Mouse (Mus musculus): Measurements from ENCODE around the gene Rpl14. TPM values are rescaled to one million over a fixed set of nuclear protein-coding genes. Genes with fewer than 3 reads are reported as not detected.
A peak's percentile ranks its signal among the peaks of the same experiment; 100 is the strongest.
"Not testable (repeated sequence)": the region's sequence is repeated elsewhere in the genome, so short reads cannot be mapped to it uniquely, and the experiment has no call there.

Rpl14 gene
- polyA plus RNA-seq (2016; fragmentation: Nextera tagmentation; extraction: Ambion mirVana): 564 and 574 TPM in 2 replicates

DNA sequence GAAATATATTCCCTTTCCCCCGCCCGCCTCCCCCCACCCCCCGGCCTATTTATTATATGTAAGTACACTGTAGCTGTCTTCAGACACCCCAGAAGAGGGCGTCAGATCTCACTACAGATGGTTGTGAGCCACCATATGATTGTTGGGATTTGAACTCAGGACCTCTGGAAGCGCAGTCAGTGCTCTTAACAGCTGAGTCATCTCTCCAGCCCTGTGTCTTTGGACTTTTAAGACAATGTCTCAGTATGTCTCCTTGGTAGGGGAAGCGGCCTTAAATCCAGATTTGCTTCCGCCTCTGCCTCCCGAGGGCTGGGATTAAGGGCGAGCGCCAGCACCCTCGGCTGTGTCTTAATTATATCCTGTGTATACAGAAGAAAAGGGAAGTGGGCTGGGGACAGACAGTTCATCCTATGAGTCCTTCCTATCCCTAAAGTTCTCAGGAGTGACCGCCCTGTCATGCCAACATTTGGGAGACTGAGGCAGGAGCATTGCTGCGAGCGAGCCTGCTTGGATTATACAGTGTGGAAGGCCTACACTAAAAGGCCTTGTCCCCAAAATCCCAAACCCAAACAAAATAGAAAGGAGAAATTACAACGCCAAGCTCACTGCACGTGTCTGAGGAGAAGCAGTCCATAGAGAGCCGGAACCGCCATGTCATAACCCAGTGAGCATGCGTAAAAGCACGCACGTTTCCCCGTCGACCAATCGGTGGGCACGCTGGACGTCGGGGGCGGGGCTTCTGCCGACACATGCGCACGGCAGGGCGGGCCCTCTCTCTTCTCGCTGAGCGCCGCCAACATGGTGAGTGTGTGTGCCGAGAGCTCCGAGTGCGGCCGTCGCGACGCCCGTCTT is at the start of gene Rpl14:
TSS of gene Rpl14 (plus strand) at position 704 of the 852 bp plus-strand sequence.
- H3K27me3 ChIP-seq: no peaks in the 10 kb centered on the region
- H3K4me2 ChIP-seq (replicated peaks): peak within 1 kb of the TSS; percentile 87
- H3K9ac ChIP-seq: peak within 1 kb of the TSS; percentile 91
- peak within 1 kb of the TSS; percentile 84 for H3K4me3 ChIP-seq
- H3K4me1 ChIP-seq: peaks cover 18% of the 10 kb centered on the region
- no peaks in the 10 kb centered on the region for H3K9me3 ChIP-seq (replicated peaks)
- H3K27ac ChIP-seq: peak within 1 kb of the TSS; percentile 78
- H3K36me3 ChIP-seq: peaks cover 33% of the 10 kb centered on the region
- peak; percentile 96 for ATAC-seq (ENCODE audit: low FRiP score)
- WGBS: 5% methylated on average over 42 of the region's 43 CpGs

DNA sequence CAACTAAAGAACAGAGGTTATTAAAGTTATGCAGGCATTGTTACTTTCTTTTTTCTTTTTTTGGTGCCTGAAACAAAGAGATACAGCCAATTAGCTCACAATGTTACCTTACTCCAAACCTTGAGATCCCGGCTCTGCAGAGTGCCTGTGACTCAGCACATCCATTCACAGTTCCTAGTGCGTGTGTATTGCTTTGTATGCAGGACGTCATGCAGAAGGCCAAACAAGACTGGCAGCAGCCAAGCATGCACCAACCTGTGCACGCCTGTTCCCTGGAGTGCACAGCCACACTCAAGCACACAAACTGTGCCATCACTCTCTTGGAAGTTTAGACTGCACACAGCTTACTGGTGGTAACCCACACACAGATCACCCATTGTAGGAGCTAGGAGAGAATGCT is 44.0 kb upstream of the Rpl14 start:
- no peak overlapping the region for H3K27ac ChIP-seq
- H3K4me2 ChIP-seq (replicated peaks): no peak overlapping the region
- no peaks in the 10 kb centered on the region for H3K4me1 ChIP-seq
- H3K4me3 ChIP-seq: no peak overlapping the region
- no peak for ATAC-seq (ENCODE audit: low FRiP score)
- H3K27me3 ChIP-seq: no peaks in the 10 kb centered on the region
- no peaks in the 10 kb centered on the region for H3K36me3 ChIP-seq
- H3K9me3 ChIP-seq (replicated peaks): no peaks in the 10 kb centered on the region
- WGBS: 65% methylated on average over 4 of the region's 4 CpGs
- H3K9ac ChIP-seq: no peak overlapping the region

GRCm38 (mm10) chr9:120527919-120528318 is 43.3 kb upstream of the Rpl14 start:
- H3K4me2 ChIP-seq (replicated peaks): no peak overlapping the region
- no peaks in the 10 kb centered on the region for H3K36me3 ChIP-seq
- no peaks in the 10 kb centered on the region for H3K4me1 ChIP-seq
- H3K27ac ChIP-seq: no peak overlapping the region
- H3K9me3 ChIP-seq (replicated peaks): no peaks in the 10 kb centered on the region
- no peak for ATAC-seq (ENCODE audit: low FRiP score)
- no peak overlapping the region for H3K9ac ChIP-seq
- H3K27me3 ChIP-seq: no peaks in the 10 kb centered on the region
- WGBS: 89% methylated on average over 8 of the region's 8 CpGs
- no peak overlapping the region for H3K4me3 ChIP-seq

DNA sequence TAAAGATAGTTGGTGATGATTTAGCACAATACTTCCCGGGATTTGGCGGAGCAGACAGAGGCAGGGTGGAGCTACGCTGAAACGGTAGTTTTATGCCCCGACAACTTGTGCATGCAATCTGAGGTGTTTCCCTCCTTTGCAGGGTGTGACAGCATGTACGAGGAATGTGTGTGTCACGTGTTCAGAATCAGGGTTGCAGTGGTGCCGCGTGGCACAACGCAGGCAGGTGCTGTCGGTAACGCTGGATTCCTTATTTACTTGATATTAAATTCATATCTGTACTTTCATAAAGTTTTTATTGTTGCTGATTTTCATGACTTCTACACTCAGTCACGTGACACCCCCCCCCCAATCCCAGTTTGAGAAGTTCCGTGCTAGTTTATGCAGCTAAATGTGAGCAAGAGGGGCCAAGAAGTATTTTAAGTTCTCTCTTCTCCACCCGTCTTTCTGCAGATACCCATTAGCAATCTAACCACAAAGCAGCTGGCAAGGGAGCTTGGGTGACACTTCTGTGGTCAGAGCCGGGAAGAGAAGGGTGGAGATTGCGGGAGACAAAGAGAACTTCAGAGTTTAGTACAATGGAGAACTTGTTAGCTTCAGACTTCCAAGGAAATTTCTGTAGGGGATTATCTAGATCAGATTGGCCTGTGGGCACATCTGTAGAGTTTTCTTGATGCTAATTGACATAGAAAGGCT is 42.3 kb upstream of the Rpl14 start:
- ATAC-seq (ENCODE audit: low FRiP score): no peak
- WGBS: 88% methylated on average over 17 of the region's 17 CpGs
- no peak overlapping the region for H3K9ac ChIP-seq

GRCm38 (mm10) chr9:120530471-120530870 is 40.8 kb upstream of the Rpl14 start:
- 90% methylated on average over 5 of the region's 5 CpGs for WGBS
- no peak overlapping the region for H3K9ac ChIP-seq
- no peak overlapping the region for H3K27ac ChIP-seq
- H3K4me1 ChIP-seq: no peaks in the 10 kb centered on the region
- H3K4me3 ChIP-seq: no peak overlapping the region
- H3K9me3 ChIP-seq (replicated peaks): no peaks in the 10 kb centered on the region
- ATAC-seq (ENCODE audit: low FRiP score): no peak
- no peaks in the 10 kb centered on the region; the same call in 1 of the 2 replicates for H3K36me3 ChIP-seq
- H3K27me3 ChIP-seq: no peaks in the 10 kb centered on the region
- no peak overlapping the region for H3K4me2 ChIP-seq (replicated peaks)

More for the DNA sequence above, 42.3 kb upstream of the Rpl14 start:
- Histone ChIP-seq H3K36me3 (no peaks in the 10 kb centered on the region; the same call in 1 of the 2 replicates), H3K4me3 (no peak overlapping the region), H3K4me2 (replicated peaks) (no peak overlapping the region), H3K27ac (no peak overlapping the region), H3K27me3 (no peaks in the 10 kb centered on the region), H3K9me3 (replicated peaks) (no peaks in the 10 kb centered on the region), H3K4me1 (no peaks in the 10 kb centered on the region)

- H3K27me3 ChIP-seq: no peaks in the 10 kb centered on the region
- ATAC-seq (ENCODE audit: low FRiP score): no peak
- WGBS: 84% methylated on average over 6 of the region's 6 CpGs
- no peak overlapping the region for H3K27ac ChIP-seq
- H3K9ac ChIP-seq: no peak overlapping the region
- H3K9me3 ChIP-seq (replicated peaks): no peaks in the 10 kb centered on the region
- H3K4me1 ChIP-seq: no peaks in the 10 kb centered on the region
- H3K36me3 ChIP-seq: no peaks in the 10 kb centered on the region; the same call in 1 of the 2 replicates
- H3K4me3 ChIP-seq: no peak overlapping the region
- H3K4me2 ChIP-seq (replicated peaks): no peak overlapping the region
These were observed 39.2 kb upstream of the Rpl14 start for GRCm38 (mm10) chr9:120532062-120532461.

- Histone ChIP-seq H3K27ac (no peak overlapping the region), H3K27me3 (peaks cover 2% of the 10 kb centered on the region; the same call in 1 of the 2 replicates), H3K36me3 (no peaks in the 10 kb centered on the region; the same call in 1 of the 2 replicates), H3K4me2 (replicated peaks) (no peak overlapping the region), H3K4me1 (no peaks in the 10 kb centered on the region), H3K4me3 (no peak overlapping the region), H3K9ac (no peak overlapping the region), H3K9me3 (replicated peaks) (no peaks in the 10 kb centered on the region)
- 96% methylated on average over 6 of the region's 6 CpGs for WGBS
- ATAC-seq (ENCODE audit: low FRiP score): no peak
These were observed 38.6 kb upstream of the Rpl14 start for GRCm38 (mm10) chr9:120532691-120533090.

GRCm38 (mm10) chr9:120533446-120533950 is 37.7 kb upstream of the Rpl14 start:
- H3K9ac ChIP-seq; H3K4me3 ChIP-seq; H3K9me3 ChIP-seq (replicated peaks); H3K4me1 ChIP-seq; H3K27me3 ChIP-seq; H3K4me2 ChIP-seq (replicated peaks); ATAC-seq (ENCODE audit: low FRiP score); H3K27ac ChIP-seq; H3K36me3 ChIP-seq: not testable (repeated sequence)
- 97% methylated on average over 8 of the region's 8 CpGs for WGBS

GRCm38 (mm10) chr9:120539662-120540251 is 31.5 kb upstream of the Rpl14 start, which contains the start of gene Entpd3:
Entpd3 (plus strand) TSS chr9:120539818.
- no peaks in the 10 kb centered on the region for H3K9me3 ChIP-seq (replicated peaks)
- H3K27ac ChIP-seq: no peak within 1 kb of the TSS
- peak within 1 kb of the TSS; percentile 40 for H3K4me3 ChIP-seq
- peak within 1 kb of the TSS; percentile 62 for H3K9ac ChIP-seq
- peak within 1 kb of the TSS; percentile 80 for H3K4me2 ChIP-seq (replicated peaks)
- peaks cover 43% of the 10 kb centered on the region for H3K27me3 ChIP-seq
- ATAC-seq (ENCODE audit: low FRiP score): no peak
- H3K4me1 ChIP-seq: peaks cover 13% of the 10 kb centered on the region
- no peaks in the 10 kb centered on the region for H3K36me3 ChIP-seq
- 2% methylated on average over 30 of the region's 31 CpGs for WGBS

DNA sequence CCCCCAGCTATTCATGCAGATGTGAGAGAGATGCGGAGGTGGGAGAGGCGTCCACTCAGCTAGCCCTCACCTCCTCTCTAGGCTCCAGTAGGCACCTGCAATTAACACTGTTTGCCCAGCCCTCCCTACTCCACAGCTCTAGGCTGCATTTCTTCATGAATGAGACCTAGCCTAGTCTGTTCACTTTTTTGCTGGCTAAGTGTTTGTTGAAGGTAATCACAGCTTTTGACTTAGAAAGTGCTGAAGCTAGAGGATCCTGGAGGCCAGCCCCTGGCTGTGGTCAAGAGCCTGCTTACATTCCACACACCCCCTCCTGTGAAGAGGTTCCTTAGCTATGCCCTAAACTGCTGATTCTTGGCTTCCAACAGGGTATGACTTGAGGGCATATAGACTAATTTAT is 29.8 kb upstream of the Rpl14 start:
- 17% methylated on average over 2 of the region's 2 CpGs for WGBS
- Histone ChIP-seq H3K9me3 (replicated peaks) (no peaks in the 10 kb centered on the region), H3K27ac (no peak overlapping the region), H3K36me3 (no peaks in the 10 kb centered on the region), H3K27me3 (peaks cover 43% of the 10 kb centered on the region), H3K9ac (no peak overlapping the region), H3K4me1 (peaks cover 13% of the 10 kb centered on the region), H3K4me3 (no peak overlapping the region), H3K4me2 (replicated peaks) (no peak overlapping the region)
- ATAC-seq (ENCODE audit: low FRiP score): no peak

DNA sequence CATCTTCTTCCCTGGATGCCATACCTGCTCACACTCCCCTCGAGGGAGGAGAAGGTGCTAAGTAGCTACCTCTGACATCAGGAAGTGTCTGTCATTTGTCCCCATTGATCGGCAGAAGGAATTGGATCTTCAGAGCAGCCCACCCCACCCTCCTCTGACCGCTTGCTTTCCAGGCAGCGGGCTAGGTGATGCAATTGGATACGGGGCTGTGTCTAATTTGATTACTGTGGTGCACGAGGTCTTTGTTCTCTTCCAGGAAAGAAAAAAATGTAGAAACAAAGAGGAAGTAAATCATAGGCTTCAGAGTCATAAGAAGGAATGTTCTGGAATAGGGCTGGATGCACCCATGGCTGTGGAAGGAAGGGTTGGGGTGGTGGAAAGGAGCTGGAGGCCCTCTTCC is 29.0 kb upstream of the Rpl14 start:
- Histone ChIP-seq H3K4me3 (no peak overlapping the region), H3K9ac (no peak overlapping the region), H3K9me3 (replicated peaks) (no peaks in the 10 kb centered on the region), H3K36me3 (no peaks in the 10 kb centered on the region), H3K4me1 (peaks cover 18% of the 10 kb centered on the region), H3K4me2 (replicated peaks) (no peak overlapping the region), H3K27ac (no peak overlapping the region), H3K27me3 (peaks cover 43% of the 10 kb centered on the region)
- no peak for ATAC-seq (ENCODE audit: low FRiP score)
- 16% methylated on average over 6 of the region's 6 CpGs for WGBS

GRCm38 (mm10) chr9:120545994-120546393 is 25.2 kb upstream of the Rpl14 start:
- Histone ChIP-seq H3K9ac (no peak overlapping the region), H3K27me3 (peaks cover 10% of the 10 kb centered on the region), H3K36me3 (no peaks in the 10 kb centered on the region), H3K4me1 (peaks cover 14% of the 10 kb centered on the region), H3K9me3 (replicated peaks) (no peaks in the 10 kb centered on the region), H3K4me2 (replicated peaks) (no peak overlapping the region), H3K27ac (no peak overlapping the region), H3K4me3 (no peak overlapping the region)
- no peak for ATAC-seq (ENCODE audit: low FRiP score)
- 84% methylated on average over 2 of the region's 2 CpGs for WGBS
